Mouse (Mus musculus): ENCODE measurements around the gene Elovl2.

DNA sequence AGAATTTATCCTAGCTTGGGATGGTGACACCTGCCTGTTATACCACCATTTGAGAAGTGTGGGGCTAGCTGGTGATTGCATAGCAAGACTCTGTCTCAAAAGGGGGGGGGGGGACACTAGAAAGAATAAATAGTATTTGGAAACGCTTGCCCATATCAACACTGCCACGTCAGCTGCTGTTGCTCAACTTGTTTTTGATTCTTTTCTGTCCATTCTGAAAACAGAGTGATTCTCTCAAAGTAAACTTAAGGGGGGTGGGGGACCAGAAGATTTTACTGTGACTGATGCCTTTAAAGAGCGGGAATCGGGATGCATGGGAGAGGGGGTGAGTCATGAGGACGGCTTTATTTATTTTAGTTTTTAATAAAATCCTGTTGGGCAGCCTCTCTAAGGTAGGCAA is 6.3 kb upstream of the Elovl2 start:
- no peak for TF ChIP-seq CTCF (IDR thresholded peaks at IDR 0.05; ENCODE audit: borderline replicate concordance, control insufficient read depth, extremely low read depth, insufficient read depth, low read length, poor library complexity)
- no peak for TF ChIP-seq POLR2A (IDR thresholded peaks at IDR 0.05; ENCODE audit: control insufficient read depth, extremely low read depth, insufficient read depth, low read length, poor library complexity)

All from thymus, adult 2 months (tissue).